Mouse (Mus musculus): ENCODE results near the gene Vmn2r84. TPM values are rescaled to one million over a fixed set of nuclear protein-coding genes. Genes with fewer than 3 reads are reported as not detected.
"Not testable (repeated sequence)": the region's sequence is repeated elsewhere in the genome, so short reads cannot be mapped to it uniquely, and the experiment has no call there.

The Vmn2r84 gene
- total RNA-seq (2012; rRNA removed) (under 0.01 TPM in 1 of 2 replicates, not detected in the other), total RNA-seq (2014; rRNA removed) (not detected in 2 replicates), polyA plus RNA-seq (2012; ENCODE audit: insufficient read length, low read depth) (0.26 TPM in 2 replicates)

- Histone ChIP-seq H3K9me3 (replicated peaks; ENCODE audit: low read length) (no peaks in the 10 kb centered on the region), H3K4me1 (ENCODE audit: control insufficient read depth in 1 of 2, insufficient read depth in 2 of 2) (no peaks in the 10 kb centered on the region), H3K4me3 (replicated peaks in 1 of 3; ENCODE audit: low read depth in 2 of 3, low read length in 2 of 3, poor library complexity in 1 of 3) (no peak within 1 kb of the TSS), H3K27ac (ENCODE audit: insufficient read depth, low read depth) (no peak within 1 kb of the TSS), H3K4me2 (ENCODE audit: insufficient read depth, low read depth, poor library complexity, severe bottlenecking) (no peak within 1 kb of the TSS), H3K79me2 (replicated peaks; ENCODE audit: control insufficient read depth, extremely low read depth, insufficient read depth, poor library complexity, severe bottlenecking) (no peaks in the 10 kb centered on the region), H3K36me3 (replicated peaks in 1 of 2; ENCODE audit: control insufficient read depth in 1 of 2, insufficient read depth in 1 of 2, low read length in 1 of 2) (no peaks in the 10 kb centered on the region), H3K9ac (ENCODE audit: insufficient read depth, low read depth) (no peak within 1 kb of the TSS), H3K27me3 (replicated peaks) (no peaks in the 10 kb centered on the region)
- no peak for DNase-seq (ENCODE audit: extremely low read depth)
- dilution Hi-C loops (cut with MboI; ENCODE audit: extremely low pct_ligation_motif_present, extremely low pct_unique_long_range_greater_than_20kb, low sequenced_read_pairs) (no loop called here), in situ Hi-C loops (cut with MboI; ENCODE audit: low pct_ligation_motif_present, low pct_unique_long_range_greater_than_20kb, low sequenced_read_pairs) (no loop called here)
- TF ChIP-seq POLR2A (IDR thresholded peaks at IDR 0.05; ENCODE audit: low read depth, low read length) (no peak), TBP (conservative IDR thresholded peaks at IDR 0.05; ENCODE audit: low read depth, low read length) (no peak), KAT2A (IDR thresholded peaks at IDR 0.05; ENCODE audit: insufficient replicate concordance, low read length) (no peak), PAX5 (IDR thresholded peaks at IDR 0.05; ENCODE audit: low read length) (no peak), IRF4 (IDR thresholded peaks at IDR 0.05; ENCODE audit: low read depth, low read length) (no peak)
Measured at GRCm38 (mm10) chr10:130394232-130394631, at the start of gene Vmn2r84. Gene Vmn2r84 (minus strand): TSS chr10:130394332.

- in situ Hi-C loops (cut with MboI; ENCODE audit: low pct_ligation_motif_present, low pct_unique_long_range_greater_than_20kb, low sequenced_read_pairs); DNase-seq (ENCODE audit: extremely low read depth); H3K9ac ChIP-seq (ENCODE audit: insufficient read depth, low read depth); H3K4me1 ChIP-seq (ENCODE audit: control insufficient read depth in 1 of 2, insufficient read depth in 2 of 2); H3K4me3 ChIP-seq (replicated peaks in 1 of 3; ENCODE audit: low read depth in 2 of 3, low read length in 2 of 3, poor library complexity in 1 of 3); H3K9me3 ChIP-seq (replicated peaks; ENCODE audit: low read length); H3K79me2 ChIP-seq (replicated peaks; ENCODE audit: control insufficient read depth, extremely low read depth, insufficient read depth, poor library complexity, severe bottlenecking); H3K27me3 ChIP-seq (replicated peaks); H3K36me3 ChIP-seq (replicated peaks in 1 of 2; ENCODE audit: control insufficient read depth in 1 of 2, insufficient read depth in 1 of 2, low read length in 1 of 2); dilution Hi-C loops (cut with MboI; ENCODE audit: extremely low pct_ligation_motif_present, extremely low pct_unique_long_range_greater_than_20kb, low sequenced_read_pairs); H3K27ac ChIP-seq (ENCODE audit: insufficient read depth, low read depth): not testable (repeated sequence)
- H3K4me2 ChIP-seq (ENCODE audit: insufficient read depth, low read depth, poor library complexity, severe bottlenecking), result peak overlapping the region; percentile 13; the same call in 1 of the 2 replicates
Measured at GRCm38 (mm10) chr10:130434185-130434898, 40.2 kb upstream of the Vmn2r84 start.

- H3K9me3 ChIP-seq (replicated peaks; ENCODE audit: low read length); H3K4me1 ChIP-seq (ENCODE audit: control insufficient read depth in 1 of 2, insufficient read depth in 2 of 2); H3K4me3 ChIP-seq (replicated peaks in 1 of 3; ENCODE audit: low read depth in 2 of 3, low read length in 2 of 3, poor library complexity in 1 of 3); H3K27ac ChIP-seq (ENCODE audit: insufficient read depth, low read depth); DNase-seq (ENCODE audit: extremely low read depth); H3K79me2 ChIP-seq (replicated peaks; ENCODE audit: control insufficient read depth, extremely low read depth, insufficient read depth, poor library complexity, severe bottlenecking); H3K9ac ChIP-seq (ENCODE audit: insufficient read depth, low read depth); dilution Hi-C loops (cut with MboI; ENCODE audit: extremely low pct_ligation_motif_present, extremely low pct_unique_long_range_greater_than_20kb, low sequenced_read_pairs); in situ Hi-C loops (cut with MboI; ENCODE audit: low pct_ligation_motif_present, low pct_unique_long_range_greater_than_20kb, low sequenced_read_pairs); H3K4me2 ChIP-seq (ENCODE audit: insufficient read depth, low read depth, poor library complexity, severe bottlenecking); H3K27me3 ChIP-seq (replicated peaks); H3K36me3 ChIP-seq (replicated peaks in 1 of 2; ENCODE audit: control insufficient read depth in 1 of 2, insufficient read depth in 1 of 2, low read length in 1 of 2): not testable (repeated sequence)
Measured at GRCm38 (mm10) chr10:130429603-130430002, 35.5 kb upstream of the Vmn2r84 start, which contains the start of gene Vmn2r85. Gene Vmn2r85 (minus strand): TSS chr10:130429703.

GRCm38 (mm10) chr10:130422368-130422767 lies 28.2 kb upstream of the Vmn2r84 start:
- H3K27me3 ChIP-seq (replicated peaks); H3K36me3 ChIP-seq (replicated peaks in 1 of 2; ENCODE audit: control insufficient read depth in 1 of 2, insufficient read depth in 1 of 2, low read length in 1 of 2); in situ Hi-C loops (cut with MboI; ENCODE audit: low pct_ligation_motif_present, low pct_unique_long_range_greater_than_20kb, low sequenced_read_pairs); H3K27ac ChIP-seq (ENCODE audit: insufficient read depth, low read depth); DNase-seq (ENCODE audit: extremely low read depth); dilution Hi-C loops (cut with MboI; ENCODE audit: extremely low pct_ligation_motif_present, extremely low pct_unique_long_range_greater_than_20kb, low sequenced_read_pairs); H3K9ac ChIP-seq (ENCODE audit: insufficient read depth, low read depth); H3K4me3 ChIP-seq (replicated peaks in 1 of 3; ENCODE audit: low read depth in 2 of 3, low read length in 2 of 3, poor library complexity in 1 of 3); H3K4me1 ChIP-seq (ENCODE audit: control insufficient read depth in 1 of 2, insufficient read depth in 2 of 2); H3K79me2 ChIP-seq (replicated peaks; ENCODE audit: control insufficient read depth, extremely low read depth, insufficient read depth, poor library complexity, severe bottlenecking); H3K4me2 ChIP-seq (ENCODE audit: insufficient read depth, low read depth, poor library complexity, severe bottlenecking); H3K9me3 ChIP-seq (replicated peaks; ENCODE audit: low read length): not testable (repeated sequence)
